Mouse (Mus musculus): Measurements from ENCODE around the gene Hoxb7. TPM values are rescaled to one million over a fixed set of nuclear protein-coding genes. Genes with fewer than 3 reads are reported as not detected.

The Hoxb7 gene
- total and polyA plus RNA-seq, 2 experiments from 2014 or later, result not detected

- no peak for TF ChIP-seq CTCF (IDR thresholded peaks at IDR 0.05)
- no peak overlapping the region for H3K9ac ChIP-seq (replicated peaks; ENCODE audit: low read length, poor library complexity, severe bottlenecking)
- H3K9me3 ChIP-seq (ENCODE audit: low read length), result no peaks in the 10 kb centered on the region
- DNase-seq (ENCODE audit: low spot score) (no peak), ATAC-seq (ENCODE audit: low FRiP score) (no peak)
- H3K36me3 ChIP-seq (ENCODE audit: insufficient read depth, low read length), result no peaks in the 10 kb centered on the region
- H3K4me3 ChIP-seq (ENCODE audit: low read depth, low read length), result no peak overlapping the region
- 1% methylated on average over 11 of the region's 11 CpGs for WGBS
- peaks cover 97% of the 10 kb centered on the region for H3K27me3 ChIP-seq (ENCODE audit: insufficient read depth, low read length)
- no peaks in the 10 kb centered on the region for H3K4me1 ChIP-seq (ENCODE audit: insufficient read depth, low read length)
- no peak overlapping the region for H3K4me2 ChIP-seq (ENCODE audit: low read depth, low read length, poor library complexity, severe bottlenecking)
- H3K27ac ChIP-seq (ENCODE audit: low read depth, low read length), result no peak overlapping the region
Observed at GRCm38 (mm10) chr11:96254221-96254620, 32.2 kb upstream of the Hoxb7 start.

GRCm38 (mm10) chr11:96255111-96255995 lies 31.1 kb upstream of the Hoxb7 start:
- no peak overlapping the region for H3K4me3 ChIP-seq (ENCODE audit: low read depth, low read length)
- H3K36me3 ChIP-seq (ENCODE audit: insufficient read depth, low read length), result no peaks in the 10 kb centered on the region
- DNase-seq (ENCODE audit: low spot score) (no peak), ATAC-seq (ENCODE audit: low FRiP score) (no peak)
- WGBS, result 1% methylated on average over 39 of the region's 39 CpGs
- H3K4me2 ChIP-seq (ENCODE audit: low read depth, low read length, poor library complexity, severe bottlenecking), result no peak overlapping the region
- H3K27me3 ChIP-seq (ENCODE audit: insufficient read depth, low read length), result peaks cover 96% of the 10 kb centered on the region
- no peaks in the 10 kb centered on the region for H3K4me1 ChIP-seq (ENCODE audit: insufficient read depth, low read length)
- H3K27ac ChIP-seq (ENCODE audit: low read depth, low read length), result no peak overlapping the region
- no peak for TF ChIP-seq CTCF (IDR thresholded peaks at IDR 0.05)
- no peaks in the 10 kb centered on the region for H3K9me3 ChIP-seq (ENCODE audit: low read length)
- no peak overlapping the region for H3K9ac ChIP-seq (replicated peaks; ENCODE audit: low read length, poor library complexity, severe bottlenecking)

- H3K27ac ChIP-seq (ENCODE audit: low read depth, low read length), result no peak overlapping the region
- no peak overlapping the region for H3K9ac ChIP-seq (replicated peaks; ENCODE audit: low read length, poor library complexity, severe bottlenecking)
- TF ChIP-seq CTCF (IDR thresholded peaks at IDR 0.05), result no peak
- 1% methylated on average over 14 of the region's 14 CpGs for WGBS
- H3K4me1 ChIP-seq (ENCODE audit: insufficient read depth, low read length), result no peaks in the 10 kb centered on the region
- H3K4me2 ChIP-seq (ENCODE audit: low read depth, low read length, poor library complexity, severe bottlenecking), result no peak overlapping the region
- no peak for DNase-seq (ENCODE audit: low spot score)
- no peaks in the 10 kb centered on the region for H3K9me3 ChIP-seq (ENCODE audit: low read length)
- H3K27me3 ChIP-seq (ENCODE audit: insufficient read depth, low read length), result peaks cover 96% of the 10 kb centered on the region
- ATAC-seq (ENCODE audit: low FRiP score), result no peak
- no peak overlapping the region for H3K4me3 ChIP-seq (ENCODE audit: low read depth, low read length)
- no peaks in the 10 kb centered on the region for H3K36me3 ChIP-seq (ENCODE audit: insufficient read depth, low read length)
Observed at GRCm38 (mm10) chr11:96255996-96256445, 30.4 kb upstream of the Hoxb7 start.

- H3K9ac ChIP-seq (replicated peaks; ENCODE audit: low read length, poor library complexity, severe bottlenecking), result no peak overlapping the region
- ATAC-seq (ENCODE audit: low FRiP score) (no peak), DNase-seq (ENCODE audit: low spot score) (no peak)
- peaks cover 97% of the 10 kb centered on the region for H3K27me3 ChIP-seq (ENCODE audit: insufficient read depth, low read length)
- WGBS, result 24% methylated on average over 2 of the region's 2 CpGs
- H3K4me1 ChIP-seq (ENCODE audit: insufficient read depth, low read length), result no peaks in the 10 kb centered on the region
- no peaks in the 10 kb centered on the region for H3K9me3 ChIP-seq (ENCODE audit: low read length)
- H3K36me3 ChIP-seq (ENCODE audit: insufficient read depth, low read length), result no peaks in the 10 kb centered on the region
- no peak overlapping the region for H3K4me2 ChIP-seq (ENCODE audit: low read depth, low read length, poor library complexity, severe bottlenecking)
- no peak overlapping the region for H3K27ac ChIP-seq (ENCODE audit: low read depth, low read length)
- H3K4me3 ChIP-seq (ENCODE audit: low read depth, low read length), result no peak overlapping the region
- TF ChIP-seq CTCF (IDR thresholded peaks at IDR 0.05), result no peak
Observed at GRCm38 (mm10) chr11:96257141-96257540, 29.3 kb upstream of the Hoxb7 start.

- Histone ChIP-seq H3K4me3 (ENCODE audit: low read depth, low read length) (no peak overlapping the region), H3K9me3 (ENCODE audit: low read length) (no peaks in the 10 kb centered on the region), H3K27ac (ENCODE audit: low read depth, low read length) (no peak overlapping the region), H3K9ac (replicated peaks; ENCODE audit: low read length, poor library complexity, severe bottlenecking) (no peak overlapping the region), H3K4me1 (ENCODE audit: insufficient read depth, low read length) (no peaks in the 10 kb centered on the region), H3K27me3 (ENCODE audit: insufficient read depth, low read length) (peaks cover 97% of the 10 kb centered on the region), H3K36me3 (ENCODE audit: insufficient read depth, low read length) (no peaks in the 10 kb centered on the region), H3K4me2 (ENCODE audit: low read depth, low read length, poor library complexity, severe bottlenecking) (no peak overlapping the region)
- WGBS, result 0% methylated on average over 2 of the region's 2 CpGs
- DNase-seq (ENCODE audit: low spot score) (no peak), ATAC-seq (ENCODE audit: low FRiP score) (no peak)
- no peak for TF ChIP-seq CTCF (IDR thresholded peaks at IDR 0.05)
Observed at GRCm38 (mm10) chr11:96259038-96259437, 27.4 kb upstream of the Hoxb7 start.

GRCm38 (mm10) chr11:96259511-96259910 lies 26.9 kb upstream of the Hoxb7 start:
- Histone ChIP-seq H3K27me3 (ENCODE audit: insufficient read depth, low read length) (peaks cover 97% of the 10 kb centered on the region), H3K4me2 (ENCODE audit: low read depth, low read length, poor library complexity, severe bottlenecking) (no peak overlapping the region)
- ATAC-seq (ENCODE audit: low FRiP score), result no peak

More at GRCm38 (mm10) chr11:96259511-96259910, 26.9 kb upstream of the Hoxb7 start:
- no peak overlapping the region for H3K4me3 ChIP-seq (ENCODE audit: low read depth, low read length)
- WGBS, result 0% methylated on average over 1 of the region's 1 CpGs
- H3K4me1 ChIP-seq (ENCODE audit: insufficient read depth, low read length), result no peaks in the 10 kb centered on the region
- no peaks in the 10 kb centered on the region for H3K36me3 ChIP-seq (ENCODE audit: insufficient read depth, low read length)
- H3K9ac ChIP-seq (replicated peaks; ENCODE audit: low read length, poor library complexity, severe bottlenecking), result no peak overlapping the region
- H3K27ac ChIP-seq (ENCODE audit: low read depth, low read length), result no peak overlapping the region
- no peak for DNase-seq (ENCODE audit: low spot score)
- no peaks in the 10 kb centered on the region for H3K9me3 ChIP-seq (ENCODE audit: low read length)
- no peak for TF ChIP-seq CTCF (IDR thresholded peaks at IDR 0.05)
